Mouse (Mus musculus): ENCODE measurements around the gene Tgfbr3. TPM values are rescaled to one million over a fixed set of nuclear protein-coding genes. Genes with fewer than 3 reads are reported as not detected.

Gene Tgfbr3
- total RNA-seq, 1 experiment from 2014 or later: 2.7 TPM

GRCm38 (mm10) chr5:107142791-107143190 lies 146.6 kb downstream of the Tgfbr3 start:
- ATAC-seq (ENCODE audit: extremely low read depth, insufficient number of reproducible peaks, low FRiP score, poor library complexity, severe bottlenecking): no peak

- no peak for ATAC-seq (ENCODE audit: extremely low read depth, insufficient number of reproducible peaks, low FRiP score, poor library complexity, severe bottlenecking)
Observed at GRCm38 (mm10) chr5:107141375-107141774, 148.1 kb downstream of the Tgfbr3 start.

- no peak for ATAC-seq (ENCODE audit: extremely low read depth, insufficient number of reproducible peaks, low FRiP score, poor library complexity, severe bottlenecking)
Observed at GRCm38 (mm10) chr5:107139800-107140651, 149.4 kb downstream of the Tgfbr3 start.

- no peak for ATAC-seq (ENCODE audit: extremely low read depth, insufficient number of reproducible peaks, low FRiP score, poor library complexity, severe bottlenecking)
Observed at GRCm38 (mm10) chr5:107133336-107133735, 156.1 kb downstream of the Tgfbr3 start.

- ATAC-seq (ENCODE audit: extremely low read depth, insufficient number of reproducible peaks, low FRiP score, poor library complexity, severe bottlenecking): no peak
Observed at GRCm38 (mm10) chr5:107132231-107132630, 157.2 kb downstream of the Tgfbr3 start.

GRCm38 (mm10) chr5:107129304-107129703 lies 160.1 kb downstream of the Tgfbr3 start:
- no peak for ATAC-seq (ENCODE audit: extremely low read depth, insufficient number of reproducible peaks, low FRiP score, poor library complexity, severe bottlenecking)

GRCm38 (mm10) chr5:107126561-107126960 lies 162.9 kb downstream of the Tgfbr3 start:
- no peak for ATAC-seq (ENCODE audit: extremely low read depth, insufficient number of reproducible peaks, low FRiP score, poor library complexity, severe bottlenecking)

- no peak for ATAC-seq (ENCODE audit: extremely low read depth, insufficient number of reproducible peaks, low FRiP score, poor library complexity, severe bottlenecking)
Observed at GRCm38 (mm10) chr5:107125131-107125530, 164.3 kb downstream of the Tgfbr3 start.

GRCm38 (mm10) chr5:107124531-107124930 lies 164.9 kb downstream of the Tgfbr3 start:
- no peak for ATAC-seq (ENCODE audit: extremely low read depth, insufficient number of reproducible peaks, low FRiP score, poor library complexity, severe bottlenecking)

GRCm38 (mm10) chr5:107122622-107123021 lies 166.8 kb downstream of the Tgfbr3 start:
- no peak for ATAC-seq (ENCODE audit: extremely low read depth, insufficient number of reproducible peaks, low FRiP score, poor library complexity, severe bottlenecking)

- ATAC-seq (ENCODE audit: extremely low read depth, insufficient number of reproducible peaks, low FRiP score, poor library complexity, severe bottlenecking): no peak
Observed at GRCm38 (mm10) chr5:107121086-107121485, 168.3 kb downstream of the Tgfbr3 start.

GRCm38 (mm10) chr5:107120624-107121023 lies 168.8 kb downstream of the Tgfbr3 start:
- ATAC-seq (ENCODE audit: extremely low read depth, insufficient number of reproducible peaks, low FRiP score, poor library complexity, severe bottlenecking): no peak

GRCm38 (mm10) chr5:107119896-107120295 lies 169.5 kb downstream of the Tgfbr3 start:
- ATAC-seq (ENCODE audit: extremely low read depth, insufficient number of reproducible peaks, low FRiP score, poor library complexity, severe bottlenecking): no peak

GRCm38 (mm10) chr5:107116821-107117220 lies 172.6 kb downstream of the Tgfbr3 start:
- ATAC-seq (ENCODE audit: extremely low read depth, insufficient number of reproducible peaks, low FRiP score, poor library complexity, severe bottlenecking): no peak

- no peak for ATAC-seq (ENCODE audit: extremely low read depth, insufficient number of reproducible peaks, low FRiP score, poor library complexity, severe bottlenecking)
Observed at GRCm38 (mm10) chr5:107112656-107113275, 176.7 kb downstream of the Tgfbr3 start.

GRCm38 (mm10) chr5:107111802-107112201 lies 177.6 kb downstream of the Tgfbr3 start:
- ATAC-seq (ENCODE audit: extremely low read depth, insufficient number of reproducible peaks, low FRiP score, poor library complexity, severe bottlenecking): no peak

- ATAC-seq (ENCODE audit: extremely low read depth, insufficient number of reproducible peaks, low FRiP score, poor library complexity, severe bottlenecking): no peak
Observed at GRCm38 (mm10) chr5:107110880-107111520, 178.4 kb downstream of the Tgfbr3 start.

GRCm38 (mm10) chr5:107110089-107110879 lies 179.1 kb downstream of the Tgfbr3 start:
- ATAC-seq (ENCODE audit: extremely low read depth, insufficient number of reproducible peaks, low FRiP score, poor library complexity, severe bottlenecking): no peak

- no peak for ATAC-seq (ENCODE audit: extremely low read depth, insufficient number of reproducible peaks, low FRiP score, poor library complexity, severe bottlenecking)
Observed at GRCm38 (mm10) chr5:107109416-107109815, 180.0 kb downstream of the Tgfbr3 start.

Measured in neutrophil, adult 5-6 weeks (primary cell).